Mouse (Mus musculus) erythroblast, embryonic 14.5 days (primary cell): Measurements from ENCODE around the gene Insl5.

Experiments
- GATA1 ChIP-seq: IDR thresholded peaks from 2 replicates; pipeline ENCODE4 v1.6.1; 2012; ENCODE audit warnings: low read length, inconsistent platforms, mixed read lengths
- TAL1 ChIP-seq: IDR thresholded peaks from 3 replicates; pipeline ENCODE4 v1.6.1; 2012; ENCODE audit warnings: low read length, inconsistent platforms, mixed read lengths

- TF ChIP-seq GATA1 (no peak), TAL1 (no peak)
Observed at GRCm38 (mm10) chr4:103005190-103005945, 21.3 kb downstream of the Insl5 start.
